Mouse (Mus musculus): Measurements from ENCODE around the gene Slc16a1.

- no peak for TF ChIP-seq CTCF (IDR thresholded peaks at IDR 0.05; ENCODE audit: control insufficient read depth, insufficient read depth, low read length)
- TF ChIP-seq POLR2A (IDR thresholded peaks at IDR 0.05; ENCODE audit: borderline replicate concordance, control insufficient read depth, low read depth, low read length), result no peak
These were observed 36.1 kb downstream of the Slc16a1 start for GRCm38 (mm10) chr3:104674329-104675220.

All from bone marrow, adult 2 months (tissue).